Mouse (Mus musculus): ENCODE results near the gene Rasgef1b.

The Rasgef1b gene

GRCm38 (mm10) chr5:99602244-99603023, 126.4 kb downstream of the Rasgef1b start:
- no peak for DNase-seq (ENCODE audit: low spot score in 2 of 2)

GRCm38 (mm10) chr5:99599376-99599775, 129.5 kb downstream of the Rasgef1b start:
- DNase-seq (ENCODE audit: low spot score in 2 of 2): no peak

- DNase-seq (ENCODE audit: low spot score in 2 of 2): no peak
Observed at GRCm38 (mm10) chr5:99598470-99599110, 130.3 kb downstream of the Rasgef1b start.

GRCm38 (mm10) chr5:99597701-99598100, 131.2 kb downstream of the Rasgef1b start:
- no peak for DNase-seq (ENCODE audit: low spot score in 2 of 2)

GRCm38 (mm10) chr5:99591348-99591747, 137.5 kb downstream of the Rasgef1b start:
- DNase-seq (ENCODE audit: low spot score in 2 of 2): no peak

- DNase-seq (ENCODE audit: low spot score in 2 of 2): no peak
Observed at GRCm38 (mm10) chr5:99590539-99590938, 138.3 kb downstream of the Rasgef1b start.

GRCm38 (mm10) chr5:99587994-99588393, 140.9 kb downstream of the Rasgef1b start:
- no peak for DNase-seq (ENCODE audit: low spot score in 2 of 2)

- no peak for DNase-seq (ENCODE audit: low spot score in 2 of 2)
Observed at GRCm38 (mm10) chr5:99587589-99587988, 141.3 kb downstream of the Rasgef1b start.

GRCm38 (mm10) chr5:99586287-99586686, 142.6 kb downstream of the Rasgef1b start:
- DNase-seq (ENCODE audit: low spot score in 2 of 2): no peak

- no peak for DNase-seq (ENCODE audit: low spot score in 2 of 2)
Observed at GRCm38 (mm10) chr5:99585166-99585898, 143.5 kb downstream of the Rasgef1b start.

GRCm38 (mm10) chr5:99584266-99584665, 144.6 kb downstream of the Rasgef1b start:
- no peak for DNase-seq (ENCODE audit: low spot score in 2 of 2)

GRCm38 (mm10) chr5:99582055-99582454, 146.8 kb downstream of the Rasgef1b start:
- no peak for DNase-seq (ENCODE audit: low spot score in 2 of 2)

- peak in 1 of 2 experiments; percentile 31 for DNase-seq (ENCODE audit: low spot score in 2 of 2)
Observed at GRCm38 (mm10) chr5:99578692-99579091, 150.2 kb downstream of the Rasgef1b start.

- DNase-seq (ENCODE audit: low spot score in 2 of 2): no peak
Observed at GRCm38 (mm10) chr5:99575897-99576296, 153.0 kb downstream of the Rasgef1b start.

GRCm38 (mm10) chr5:99564501-99565323, 164.2 kb downstream of the Rasgef1b start:
- no peak for DNase-seq (ENCODE audit: low spot score in 2 of 2)

GRCm38 (mm10) chr5:99562096-99562495, 166.8 kb downstream of the Rasgef1b start:
- DNase-seq (ENCODE audit: low spot score in 2 of 2): no peak

- DNase-seq (ENCODE audit: low spot score in 2 of 2): no peak
Observed at GRCm38 (mm10) chr5:99559814-99560213, 169.1 kb downstream of the Rasgef1b start.

- DNase-seq (ENCODE audit: low spot score in 2 of 2): no peak
Observed at GRCm38 (mm10) chr5:99558231-99558630, 170.6 kb downstream of the Rasgef1b start.

GRCm38 (mm10) chr5:99552645-99553044, 176.2 kb downstream of the Rasgef1b start:
- DNase-seq (ENCODE audit: low spot score in 2 of 2): no peak

GRCm38 (mm10) chr5:99544664-99545494, 184.0 kb downstream of the Rasgef1b start:
- no peak for DNase-seq (ENCODE audit: low spot score in 2 of 2)
